Mouse (Mus musculus) C2C12 (cell line): ENCODE measurements around the gene Nck2. TPM values are rescaled to one million over a fixed set of nuclear protein-coding genes. Genes with fewer than 3 reads are reported as not detected.

Source experiments
- H3K27me3 ChIP-seq: one replicate; pipeline ENCODE4 v1.6.1; 2011; ENCODE audit not compliant: control insufficient read depth, insufficient read depth, insufficient read length
- H3K36me3 ChIP-seq: one replicate; pipeline ENCODE4 v1.6.1; 2011; ENCODE audit not compliant: control insufficient read depth, insufficient read depth
- H3K4me3 ChIP-seq: one replicate; pipeline ENCODE4 v1.5.1; 2011; ENCODE audit warnings: mild to moderate bottlenecking, control low read depth; ENCODE audit not compliant: poor library complexity, insufficient read depth, severe bottlenecking
- H3K79me2 ChIP-seq: one replicate; pipeline ENCODE4 v1.6.1; 2011; ENCODE audit not compliant: control insufficient read depth, insufficient read depth
- H3K79me3 ChIP-seq: one replicate; pipeline ENCODE4 v1.6.1; 2011; ENCODE audit warnings: low read depth, control low read depth
- H3ac ChIP-seq: one replicate; pipeline ENCODE3; 2011; ENCODE audit warnings: low read depth; ENCODE audit not compliant: control insufficient read depth, insufficient read length
- CEBPB ChIP-seq: IDR thresholded peaks from one replicate; pipeline ENCODE4 v1.6.1; 2011; ENCODE audit warnings: low read depth, mild to moderate bottlenecking, control low read depth, moderate library complexity
- CTCF ChIP-seq: IDR thresholded peaks from one replicate; pipeline ENCODE4 v1.5.1; 2011; ENCODE audit not compliant: control insufficient read depth, insufficient read depth, insufficient read length
- FOSL1 ChIP-seq: IDR thresholded peaks from one replicate; pipeline ENCODE4 v1.8.0; 2011; ENCODE audit warnings: mild to moderate bottlenecking, low read length; ENCODE audit not compliant: poor library complexity, insufficient read depth, severe bottlenecking
- MAX ChIP-seq: IDR thresholded peaks from one replicate; pipeline ENCODE4 v1.6.1; 2011; ENCODE audit warnings: mild to moderate bottlenecking, control low read depth
- MYOD1 ChIP-seq: IDR thresholded peaks from one replicate; pipeline ENCODE4 v1.6.1; 2011; ENCODE audit warnings: low read depth; ENCODE audit not compliant: control insufficient read depth, insufficient read length
- MYOG ChIP-seq: IDR thresholded peaks from one replicate; pipeline ENCODE4 v1.6.1; 2011; ENCODE audit not compliant: control insufficient read depth, insufficient read length; ENCODE audit errors: extremely low read depth
- USF1 ChIP-seq: IDR thresholded peaks from one replicate; pipeline ENCODE4 v1.6.1; 2011; ENCODE audit warnings: low read depth, mild to moderate bottlenecking, control low read depth, moderate library complexity
- polyA plus RNA-seq: library from polyadenylated mRNA; unstranded; fragments of >200 nt; fragmentation: generic; extraction: Trizol; gene quantifications from one replicate; pipeline ENCODE4 v1.2.1, GENCODE M21; 2012; ENCODE audit warnings: missing spikeins

The Nck2 gene
- polyA plus RNA-seq, 1 experiment: 18.0 TPM

GRCm38 (mm10) chr1:43503676-43504075, 59.3 kb downstream of the Nck2 start:
- H3K36me3 ChIP-seq: no peaks in the 10 kb centered on the region
- H3K79me3 ChIP-seq: peaks cover 40% of the 10 kb centered on the region
- no peak overlapping the region for H3K4me3 ChIP-seq
- H3K27me3 ChIP-seq: no peaks in the 10 kb centered on the region
- H3K79me2 ChIP-seq: peaks cover 85% of the 10 kb centered on the region
- no peak overlapping the region for H3ac ChIP-seq
- no peak for TF ChIP-seq FOSL1
- no peak for TF ChIP-seq MYOG
- no peak for TF ChIP-seq CTCF
- no peak for TF ChIP-seq MYOD1
- no peak for TF ChIP-seq MAX

DNA sequence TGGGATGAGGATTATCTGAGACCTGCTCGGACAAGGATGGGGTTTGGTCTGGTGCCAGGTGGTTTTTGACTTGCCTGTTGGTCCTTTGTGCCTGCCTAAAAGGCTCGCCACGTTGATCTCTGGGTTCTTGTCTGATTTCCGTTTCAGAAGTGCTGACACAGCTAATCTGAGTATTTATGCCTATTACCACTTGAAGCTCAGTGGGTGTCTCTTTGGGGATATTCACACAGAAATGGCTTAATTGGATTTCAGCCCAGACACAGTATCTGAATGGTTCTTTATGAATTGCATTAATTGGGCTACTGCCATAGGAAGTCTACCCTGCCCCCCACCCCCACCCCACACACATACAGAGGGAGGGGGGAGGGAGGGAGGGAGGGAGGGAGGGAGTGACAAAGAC, 59.9 kb downstream of the Nck2 start:
- no peaks in the 10 kb centered on the region for H3K36me3 ChIP-seq
- no peak for TF ChIP-seq CTCF
- TF ChIP-seq MAX: no peak
- no peak for TF ChIP-seq FOSL1
- no peak for TF ChIP-seq CEBPB
- no peak for TF ChIP-seq MYOG
- TF ChIP-seq MYOD1: no peak
- TF ChIP-seq USF1: no peak
- no peaks in the 10 kb centered on the region for H3K27me3 ChIP-seq
- peaks cover 40% of the 10 kb centered on the region for H3K79me3 ChIP-seq
- no peak overlapping the region for H3ac ChIP-seq
- peaks cover 85% of the 10 kb centered on the region for H3K79me2 ChIP-seq
- no peak overlapping the region for H3K4me3 ChIP-seq

DNA sequence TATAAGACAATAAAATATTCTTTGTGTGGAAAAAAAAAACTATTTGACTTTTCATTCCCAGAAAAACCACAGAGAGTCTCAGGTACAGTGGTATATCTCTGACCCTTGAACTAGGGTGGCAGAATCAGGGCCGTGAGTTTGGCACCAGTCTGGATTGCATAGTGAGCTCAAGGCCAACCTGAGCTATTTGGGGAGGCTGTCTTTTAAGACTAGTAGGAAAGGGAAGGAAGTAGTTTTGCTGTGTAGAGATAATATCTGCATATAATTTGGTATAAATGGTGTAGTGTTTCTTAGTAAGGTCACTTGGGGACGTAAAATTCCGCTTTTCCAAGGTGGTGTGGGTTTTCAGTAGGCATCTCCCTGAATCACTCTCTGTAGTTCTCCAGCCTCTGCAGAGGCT, 62.3 kb downstream of the Nck2 start:
- TF ChIP-seq USF1 (no peak), MAX (no peak), MYOG (no peak), FOSL1 (no peak), MYOD1 (no peak), CEBPB (no peak), CTCF (no peak)
- Histone ChIP-seq H3K27me3 (no peaks in the 10 kb centered on the region), H3ac (no peak overlapping the region), H3K4me3 (no peak overlapping the region), H3K79me3 (peaks cover 30% of the 10 kb centered on the region), H3K79me2 (peaks cover 67% of the 10 kb centered on the region), H3K36me3 (peaks cover 10% of the 10 kb centered on the region)

- no peak overlapping the region for H3ac ChIP-seq
- peaks cover 55% of the 10 kb centered on the region for H3K79me2 ChIP-seq
- no peak overlapping the region for H3K4me3 ChIP-seq
- peaks cover 24% of the 10 kb centered on the region for H3K79me3 ChIP-seq
- H3K27me3 ChIP-seq: no peaks in the 10 kb centered on the region
- TF ChIP-seq MAX (no peak), CTCF (no peak), MYOD1 (no peak), MYOG (no peak), CEBPB (no peak), FOSL1 (no peak), USF1 (no peak)
- peaks cover 16% of the 10 kb centered on the region for H3K36me3 ChIP-seq
Observed at GRCm38 (mm10) chr1:43507809-43508208, 63.4 kb downstream of the Nck2 start.

- Histone ChIP-seq H3K79me2 (peaks cover 27% of the 10 kb centered on the region), H3ac (no peak overlapping the region), H3K36me3 (peaks cover 24% of the 10 kb centered on the region), H3K4me3 (no peak overlapping the region), H3K27me3 (no peaks in the 10 kb centered on the region), H3K79me3 (peaks cover 6% of the 10 kb centered on the region)
- TF ChIP-seq FOSL1: no peak
- no peak for TF ChIP-seq MYOD1
- TF ChIP-seq USF1: no peak
- no peak for TF ChIP-seq MAX
- TF ChIP-seq CEBPB: no peak
- no peak for TF ChIP-seq MYOG
- TF ChIP-seq CTCF: no peak
Observed at GRCm38 (mm10) chr1:43511256-43511655, 66.9 kb downstream of the Nck2 start.

DNA sequence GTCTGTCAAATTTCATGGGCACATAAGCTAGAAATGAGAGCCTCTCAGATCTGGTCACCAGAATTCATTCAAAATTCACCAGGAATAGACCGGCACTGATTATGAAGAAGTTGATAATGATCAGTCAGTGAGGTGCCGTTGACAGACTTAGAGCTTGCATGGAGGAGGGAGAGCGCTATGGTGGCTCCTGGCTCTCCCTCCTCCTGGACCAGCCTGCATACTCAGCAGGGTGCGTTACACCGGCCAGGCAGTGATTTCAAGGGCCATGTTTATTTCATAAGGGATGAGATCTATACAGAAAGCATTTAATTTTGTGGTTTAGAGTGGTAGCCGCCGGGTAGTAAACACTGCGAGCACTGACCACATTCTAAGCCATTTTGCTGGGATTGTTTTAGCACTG, 67.3 kb downstream of the Nck2 start:
- TF ChIP-seq MAX (no peak), CEBPB (no peak), FOSL1 (no peak), MYOG (no peak), USF1 (no peak), CTCF (no peak), MYOD1 (no peak)
- H3K79me2 ChIP-seq: peaks cover 23% of the 10 kb centered on the region
- peaks cover 4% of the 10 kb centered on the region for H3K79me3 ChIP-seq
- no peak overlapping the region for H3K4me3 ChIP-seq
- no peaks in the 10 kb centered on the region for H3K27me3 ChIP-seq
- H3ac ChIP-seq: no peak overlapping the region
- peaks cover 24% of the 10 kb centered on the region for H3K36me3 ChIP-seq
